Mouse (Mus musculus) left cerebral cortex, postnatal 25 days (tissue): ENCODE measurements around the gene Col23a1. TPM values are rescaled to one million over a fixed set of nuclear protein-coding genes. Genes with fewer than 3 reads are reported as not detected.

Source experiments
- DNase-seq, 2 experiments: peaks; one replicate each; pipeline ENCODE4 v3.0.0; 2022; ENCODE audit warnings: low spot score in 2 of 2, mixed read lengths in 1 of 2
- intact Hi-C: fragments of 180-260 bp; cut with DNase I; formaldehyde crosslinking; loops from one replicate; pipeline ENCODE4 v1.15.1; 2025
- total RNA-seq, 2 experiments: library from RNA; stranded (reverse); gene quantifications; 2 replicates each; pipeline ENCODE4 v1.2.3; 2021

The Col23a1 gene
- 10 to 100 TPM in 1 of 2 experiments, 1 to 10 TPM in 1; 8.8 to 10.9 TPM for total RNA-seq

DNA sequence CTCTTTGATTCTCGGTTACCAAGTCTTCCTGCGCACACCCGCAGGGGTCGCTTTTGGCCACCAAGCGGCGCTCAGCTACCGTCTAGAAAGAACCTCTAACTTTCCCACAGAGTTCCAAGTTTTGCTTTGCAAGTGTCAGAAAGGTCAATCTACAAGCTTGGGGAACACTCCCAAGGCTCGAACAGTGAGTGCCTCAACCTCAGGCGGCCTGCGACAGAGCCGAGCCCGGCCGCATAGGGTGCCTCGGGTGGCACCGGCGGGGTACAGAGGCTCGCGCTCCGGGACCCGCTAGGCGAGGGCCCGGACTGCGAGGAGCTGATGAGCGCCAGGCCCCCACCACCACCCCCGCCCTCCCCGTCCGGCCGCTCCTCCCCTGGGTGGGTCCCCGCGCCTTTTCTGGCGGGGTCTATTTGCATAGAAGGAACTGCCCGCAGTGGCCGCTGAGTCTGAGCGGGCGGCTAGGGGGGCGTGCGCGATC is at the start of gene Col23a1:
Gene Col23a1, plus strand, starts transcription at position 357 of the 478 bp plus-strand sequence.
- DNase-seq: peak; percentile 63 to 67
- intact Hi-C loops: loop anchor here (1.0 to 10.0 kb wide), 4 partner anchors 157 to 395 kb away; partner anchors contain the start of gene 0610009B22Rik

DNA sequence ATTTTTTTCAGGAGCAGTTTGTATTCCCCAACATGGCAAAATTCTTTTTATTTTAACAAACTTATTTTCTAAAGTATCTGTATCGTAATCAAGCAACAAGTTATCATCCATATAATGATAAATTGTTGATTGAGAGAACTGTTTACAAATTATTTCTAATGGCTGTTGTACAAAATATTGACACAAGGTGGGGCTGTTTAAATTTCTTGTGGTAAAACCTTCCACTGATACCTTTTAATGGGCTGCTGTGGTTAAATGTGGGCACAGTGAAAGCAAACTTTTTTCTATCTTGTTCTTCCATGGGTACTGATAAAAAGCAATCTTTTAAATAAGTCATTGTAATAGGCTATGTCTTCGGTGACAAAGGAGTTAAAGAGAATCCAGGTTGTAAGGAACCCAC is 46.8 kb upstream of the Col23a1 start:
- DNase-seq: no peak
- intact Hi-C loops: no loop called here

DNA sequence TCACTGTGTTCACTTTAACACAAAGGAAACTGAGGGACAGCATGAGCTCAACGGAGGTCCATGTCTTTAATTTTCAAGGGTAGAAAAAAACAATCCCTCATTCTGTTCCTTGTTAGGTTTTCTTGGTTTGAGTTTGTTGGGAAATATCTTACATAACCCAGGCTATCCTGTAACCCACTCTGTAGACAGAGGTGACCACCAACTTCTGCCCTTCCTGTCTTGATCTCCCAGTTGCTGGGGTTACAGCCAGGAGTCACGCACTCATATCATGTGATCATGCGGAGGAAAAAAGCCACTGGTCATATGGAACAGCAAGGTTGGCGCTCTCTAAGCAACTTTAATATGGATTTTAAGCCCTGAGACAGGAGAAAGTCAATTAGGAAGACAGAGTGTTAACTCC is 32.7 kb upstream of the Col23a1 start:
- no peak for DNase-seq
- intact Hi-C loops: no loop called here

DNA sequence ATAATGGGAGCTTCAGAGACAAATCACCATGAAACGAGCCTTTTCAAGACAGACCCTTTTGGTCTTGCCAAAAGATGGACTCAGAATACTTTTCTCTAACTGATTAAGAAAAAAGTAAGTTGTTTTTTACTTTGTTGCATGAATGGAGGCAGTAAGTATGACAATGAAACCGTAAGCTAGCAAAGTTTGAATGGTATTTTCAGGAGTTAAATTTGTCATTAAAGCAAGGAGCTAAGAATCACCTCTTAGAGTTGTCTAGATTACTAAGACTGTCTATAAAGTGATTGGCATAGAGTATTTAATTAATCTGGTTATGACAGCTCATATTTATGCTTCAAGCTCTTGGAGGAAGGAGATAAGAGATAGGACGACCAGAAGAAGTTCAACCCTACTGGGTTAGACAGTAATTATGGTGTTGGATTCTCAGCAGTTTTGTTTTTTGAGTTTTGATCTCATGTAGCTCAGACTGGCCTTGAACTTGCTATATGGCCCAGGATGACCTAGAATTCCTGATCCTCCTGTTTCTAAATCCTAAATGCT is 28.0 kb upstream of the Col23a1 start, which contains the start of gene Clk4:
Gene Clk4, plus strand, starts transcription at position 51 of the 540 bp plus-strand sequence.
- no peak for DNase-seq
- intact Hi-C loops: loop anchor here (2.0 to 5.0 kb wide), 2 partner anchors 35 to 204 kb away; partner anchors contain the start of gene Zfp354a

DNA sequence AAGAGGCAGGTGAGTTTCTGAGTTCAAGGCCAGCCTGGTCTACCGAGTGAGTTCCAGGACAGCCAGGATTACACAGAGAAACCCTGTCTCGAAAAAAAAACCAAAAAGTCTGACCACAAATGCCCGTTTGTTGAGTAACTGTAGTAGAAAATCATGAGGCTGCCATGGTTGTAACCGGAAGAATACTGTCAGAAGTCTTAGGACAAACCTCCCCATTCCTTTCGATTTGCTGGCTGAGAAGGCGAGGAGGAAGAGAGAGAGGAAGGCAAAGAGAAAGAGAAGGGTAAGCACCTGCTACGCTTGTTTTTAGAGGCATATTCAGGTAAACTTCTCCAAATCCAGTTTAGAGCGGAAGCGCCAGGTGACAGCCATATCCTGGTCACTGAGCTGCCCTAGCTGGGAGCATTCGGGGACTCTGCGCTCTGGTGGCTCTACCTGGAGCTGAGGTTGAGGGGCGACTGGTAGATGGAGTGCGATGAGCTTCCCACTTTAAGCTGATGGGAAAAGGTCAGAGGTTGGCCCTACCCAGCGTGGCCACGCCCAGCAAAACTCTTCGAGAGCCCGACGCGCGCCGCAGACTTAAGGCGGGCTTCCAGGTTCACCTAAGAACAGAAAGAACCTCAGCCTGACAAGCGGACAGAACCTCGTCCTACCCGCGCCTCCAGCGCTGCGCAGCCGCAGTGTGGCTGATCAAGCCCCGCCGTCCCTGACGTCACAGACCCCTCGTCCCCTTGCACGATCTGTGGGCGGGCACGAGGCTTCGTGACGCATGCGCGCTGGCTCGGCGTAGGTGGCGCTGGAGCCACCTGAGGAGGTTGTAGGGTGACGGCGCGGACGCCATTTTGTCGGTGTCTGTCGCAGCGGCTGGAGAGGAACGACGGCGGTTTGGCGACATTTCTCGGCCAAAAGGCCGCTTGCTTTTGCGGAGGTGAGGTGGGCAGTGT is 27.1 kb upstream of the Col23a1 start, which contains the start of gene BC049762:
Gene BC049762, minus strand, starts transcription at position 705 of the 944 bp plus-strand sequence.
- peak; percentile 99 for DNase-seq
- intact Hi-C loops: loop anchor here (2.0 to 5.0 kb wide), 2 partner anchors 36 to 205 kb away; partner anchors contain the start of gene Zfp354a

DNA sequence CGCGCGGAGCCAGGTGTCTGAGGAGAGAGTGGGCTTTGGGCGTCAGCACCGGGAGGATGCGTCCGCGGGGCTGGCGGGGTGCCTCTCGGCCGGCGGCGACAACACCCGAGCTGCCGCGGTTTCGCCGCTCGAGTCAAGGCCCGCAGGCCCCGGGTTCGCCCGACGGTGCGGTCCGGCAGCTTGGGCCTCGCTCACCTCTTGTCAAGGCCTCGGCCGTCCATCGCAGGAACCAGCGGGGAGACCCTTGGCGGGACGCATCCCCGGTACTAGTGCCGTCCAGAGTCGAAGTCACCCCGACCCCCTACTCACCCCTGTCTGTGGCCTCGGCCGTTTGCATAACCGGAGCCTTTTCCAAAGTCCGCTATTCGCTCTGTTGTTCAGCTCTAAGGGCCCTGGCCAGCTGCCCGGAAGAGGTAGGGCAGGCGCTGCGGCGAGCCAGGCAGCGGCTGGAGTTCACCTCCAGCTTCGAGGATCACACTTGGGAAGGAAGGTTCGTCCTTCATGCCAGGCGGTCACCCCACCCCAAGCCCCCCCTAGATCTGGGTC is 26.4 kb upstream of the Col23a1 start:
- intact Hi-C loops: loop anchor here (2.0 to 5.0 kb wide), 2 partner anchors 37 to 206 kb away; partner anchors contain the start of gene Zfp354a

DNA sequence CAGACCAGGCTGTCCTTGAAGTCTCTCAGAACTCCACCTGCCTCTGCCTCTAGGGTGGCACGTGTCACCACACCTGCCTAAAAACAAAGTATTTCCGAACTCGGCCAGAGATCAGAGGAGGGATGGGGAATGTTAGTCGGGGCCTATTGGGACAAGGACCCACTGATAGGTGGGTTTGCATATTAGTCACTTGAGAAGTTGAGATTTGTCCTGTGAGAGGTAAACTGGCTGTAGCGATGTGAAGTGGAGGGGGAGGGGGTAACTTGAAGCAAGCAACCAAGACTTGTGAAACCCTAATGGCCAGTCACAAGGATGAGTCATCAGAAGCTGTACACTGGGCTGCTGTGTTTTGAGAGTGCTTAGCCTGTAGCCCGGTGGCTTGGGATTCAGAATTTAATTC is 25.4 kb upstream of the Col23a1 start:
- intact Hi-C loops: loop anchor here (2.0 to 5.0 kb wide), 2 partner anchors 207 to 324 kb away; partner anchors contain the start of gene Zfp354a

More for the DNA sequence above, 26.4 kb upstream of the Col23a1 start:
- DNase-seq: peak in 1 of 2 experiments; percentile 59

DNA sequence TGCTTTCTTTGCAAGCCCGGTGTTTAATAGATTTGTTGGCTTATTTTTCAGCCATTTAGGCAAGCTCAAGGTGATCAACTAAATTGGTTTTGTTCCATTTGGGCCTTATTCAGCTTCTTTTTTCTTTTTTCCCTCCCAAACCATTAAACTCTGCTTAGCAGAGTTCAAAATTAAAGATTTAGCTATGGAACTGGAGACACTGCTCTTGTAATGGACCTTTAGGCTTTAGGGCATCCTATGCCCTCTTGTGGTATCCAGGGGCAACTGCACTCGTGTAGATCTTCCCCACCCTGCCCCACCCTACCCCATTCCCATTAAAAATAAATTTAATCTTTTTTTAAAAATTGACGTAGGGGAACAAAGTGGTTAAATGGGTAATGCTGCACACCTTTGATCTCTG is 24.4 kb upstream of the Col23a1 start:
- intact Hi-C loops: loop anchor here (2.0 kb wide), 1 partner anchor 325 kb away; no protein-coding TSS in a partner anchor
- no peak for DNase-seq

More for the DNA sequence above, 25.4 kb upstream of the Col23a1 start:
- DNase-seq: no peak

DNA sequence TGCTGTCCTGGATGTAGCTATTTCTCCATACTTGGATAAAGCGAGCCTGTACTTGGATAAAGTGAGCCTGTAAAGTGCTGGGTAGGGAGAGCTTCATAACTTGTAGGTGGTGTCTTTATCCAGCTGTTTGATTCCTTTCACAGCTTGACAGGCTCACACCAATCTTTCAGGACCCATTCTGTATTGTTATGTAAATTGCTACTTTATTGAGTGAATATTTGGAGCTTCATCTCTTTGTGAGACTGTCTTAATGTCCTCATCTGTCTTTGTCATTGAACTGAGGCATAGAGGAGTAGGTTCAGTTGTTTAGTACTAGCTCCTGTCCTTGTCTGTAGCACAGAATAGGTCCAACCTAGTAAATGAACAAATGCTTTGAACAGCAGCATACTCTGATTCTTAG is 15.3 kb upstream of the Col23a1 start:
- intact Hi-C loops: no loop called here
- no peak for DNase-seq

DNA sequence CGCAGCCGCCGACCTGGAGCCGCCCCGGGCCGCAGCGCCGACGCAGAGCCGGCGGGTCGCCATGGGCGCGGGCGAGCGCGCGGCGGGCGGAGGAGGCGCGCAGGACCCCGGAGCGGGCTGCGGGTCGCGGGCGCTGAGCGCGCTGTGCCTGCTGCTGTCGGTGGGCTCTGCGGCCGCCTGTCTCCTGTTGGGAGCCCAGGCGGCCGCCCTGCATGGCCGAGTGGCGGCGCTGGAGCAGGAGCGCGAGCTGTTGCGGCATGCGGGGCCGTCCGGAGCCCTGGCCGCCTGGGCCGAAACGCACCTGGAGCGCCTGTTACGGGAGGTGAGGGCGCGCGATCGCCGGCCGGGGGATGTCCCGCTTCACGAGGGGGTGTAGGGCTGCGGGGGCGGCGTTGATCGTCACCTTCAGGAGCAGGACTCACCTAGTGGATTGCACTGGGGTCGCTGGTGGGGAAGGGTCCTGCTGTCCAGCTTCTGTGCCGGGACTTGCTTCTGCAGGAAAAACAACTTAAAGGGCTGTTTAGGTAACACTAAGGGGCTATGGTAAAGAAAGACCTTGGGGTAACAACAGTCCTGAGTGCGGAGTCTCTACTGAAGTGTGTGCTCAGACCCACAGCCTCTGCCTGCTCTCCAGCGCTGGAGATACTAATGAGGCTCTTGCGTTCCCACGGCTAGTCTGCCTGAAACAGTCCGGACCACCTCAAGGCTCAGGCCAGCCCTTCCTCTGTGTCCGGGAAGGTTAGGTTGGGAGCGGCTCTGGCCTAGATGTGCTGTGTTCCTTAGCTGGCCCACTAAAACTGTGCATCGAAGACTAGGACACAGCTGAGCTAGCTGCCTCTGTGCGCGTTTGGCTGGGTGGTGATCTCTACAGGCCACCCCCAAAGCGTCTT is 591 bp downstream of the Col23a1 start:
- DNase-seq: peak in 1 of 2 experiments; percentile 21
- intact Hi-C loops: no loop called here

DNA sequence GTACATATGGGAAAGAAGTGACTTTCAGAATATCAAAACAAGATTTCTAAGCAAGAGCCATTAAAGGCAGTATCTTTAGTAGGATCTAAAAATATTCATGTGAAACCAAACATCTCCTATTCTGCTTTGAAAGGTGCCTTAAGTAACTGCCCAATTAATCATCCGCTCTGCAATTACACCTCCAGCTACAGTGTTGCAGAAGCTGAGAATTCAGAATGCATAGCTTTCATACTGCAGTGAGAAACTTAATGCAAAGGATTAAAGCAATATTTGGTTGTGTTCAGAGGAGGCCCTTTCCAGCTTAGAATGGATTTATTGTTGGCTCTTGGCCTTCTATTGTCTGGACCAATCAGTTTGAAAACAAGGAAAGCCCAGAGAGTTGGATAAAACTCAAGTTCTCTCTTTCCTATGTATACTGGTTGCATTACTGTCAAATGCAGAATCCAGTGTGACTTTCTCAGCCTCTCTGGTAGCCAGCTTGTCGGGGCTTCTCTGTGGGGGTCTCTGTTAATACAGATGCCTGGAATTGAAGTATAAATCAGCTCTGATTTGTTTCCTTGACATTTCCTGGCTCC is 4.3 kb downstream of the Col23a1 start:
- DNase-seq: no peak
- intact Hi-C loops: no loop called here

DNA sequence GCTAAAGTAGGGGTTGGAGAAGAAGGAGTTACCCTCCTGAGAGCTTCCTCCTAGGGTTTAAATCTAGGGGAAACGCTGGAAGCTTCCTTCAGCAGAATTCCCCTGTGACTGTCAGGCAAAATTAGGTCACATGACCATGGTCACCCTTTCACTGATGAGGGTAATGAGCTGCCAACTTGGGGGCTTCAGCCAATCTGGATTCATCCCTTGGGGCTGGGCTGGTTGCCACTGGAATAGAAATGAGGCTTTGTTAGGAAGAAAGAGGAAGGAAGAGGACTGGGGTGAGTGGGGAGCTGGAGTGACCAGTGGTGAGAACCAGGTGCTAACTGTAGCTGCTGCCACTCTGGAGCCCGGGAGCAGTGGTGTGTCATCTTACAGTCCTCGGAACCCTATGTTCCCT is 6.0 kb downstream of the Col23a1 start:
- intact Hi-C loops: no loop called here
- DNase-seq: no peak

DNA sequence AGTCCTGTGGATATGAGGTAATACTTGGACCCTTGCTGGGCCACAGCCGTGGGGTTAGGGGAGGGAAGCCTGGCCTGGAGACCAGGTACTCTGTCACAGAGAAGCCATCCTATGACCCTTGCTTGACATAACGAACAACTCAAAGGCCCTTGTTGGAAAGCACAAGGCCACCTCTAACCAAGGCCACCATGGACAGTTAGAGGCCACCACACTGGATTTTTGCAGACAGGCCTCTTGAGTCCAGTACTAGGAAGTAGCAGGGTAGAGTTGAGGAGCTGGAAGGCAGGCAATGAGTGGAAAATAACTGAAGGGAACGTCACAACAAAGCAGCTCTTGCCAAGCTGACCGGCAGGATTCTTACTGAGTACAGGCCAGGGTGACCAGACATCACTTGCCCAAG is 9.0 kb downstream of the Col23a1 start:
- DNase-seq: no peak
- intact Hi-C loops: no loop called here

DNA sequence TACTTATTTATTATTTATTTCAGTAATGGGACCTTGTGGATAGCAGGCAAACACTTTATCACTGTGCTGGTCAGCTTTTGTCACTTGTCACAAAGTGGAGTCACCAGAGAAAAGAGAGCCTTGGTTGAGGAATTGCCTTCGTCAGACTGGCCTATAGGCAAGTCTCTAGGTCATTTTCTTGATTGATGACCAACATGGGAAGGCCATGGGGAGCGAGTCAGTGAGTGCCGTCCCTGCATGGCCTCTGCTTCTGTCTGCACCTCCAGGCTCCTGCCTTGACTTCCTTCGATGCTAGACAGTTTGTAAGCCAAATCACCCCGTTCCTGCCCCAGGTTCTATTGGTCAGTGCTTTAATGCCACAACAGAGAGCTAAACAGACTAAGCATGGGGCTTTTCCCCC is 12.7 kb downstream of the Col23a1 start:
- DNase-seq: no peak
- intact Hi-C loops: no loop called here

DNA sequence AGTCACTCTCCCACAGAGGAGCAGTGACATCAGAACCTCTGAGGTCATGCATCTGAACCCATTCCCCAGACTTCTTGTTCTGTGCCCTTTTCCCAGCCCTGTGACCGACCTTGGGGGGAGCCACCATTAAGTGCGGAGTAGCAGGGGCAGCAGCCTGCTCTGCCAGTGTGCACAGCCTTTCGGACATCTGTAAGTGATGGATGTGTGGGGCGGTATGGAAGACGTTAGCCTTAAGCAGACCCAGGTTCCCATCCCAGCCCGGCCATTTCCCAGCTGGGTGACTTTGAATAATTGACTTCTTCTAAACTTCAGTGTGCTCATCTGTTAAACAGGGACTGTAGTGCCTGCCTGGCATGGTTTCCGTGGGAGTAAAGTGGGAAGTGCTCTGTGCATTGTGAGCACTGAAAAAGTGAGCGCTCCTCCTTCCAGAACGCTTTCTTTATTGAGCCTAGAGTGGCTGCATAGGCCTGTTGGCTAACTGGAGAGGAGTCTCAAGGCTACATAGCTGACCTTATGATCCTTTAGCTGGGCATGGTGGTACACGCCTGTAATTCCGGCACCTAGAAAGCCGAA is 14.3 kb downstream of the Col23a1 start:
- intact Hi-C loops: no loop called here
- DNase-seq: peak in 1 of 2 experiments; percentile 66

DNA sequence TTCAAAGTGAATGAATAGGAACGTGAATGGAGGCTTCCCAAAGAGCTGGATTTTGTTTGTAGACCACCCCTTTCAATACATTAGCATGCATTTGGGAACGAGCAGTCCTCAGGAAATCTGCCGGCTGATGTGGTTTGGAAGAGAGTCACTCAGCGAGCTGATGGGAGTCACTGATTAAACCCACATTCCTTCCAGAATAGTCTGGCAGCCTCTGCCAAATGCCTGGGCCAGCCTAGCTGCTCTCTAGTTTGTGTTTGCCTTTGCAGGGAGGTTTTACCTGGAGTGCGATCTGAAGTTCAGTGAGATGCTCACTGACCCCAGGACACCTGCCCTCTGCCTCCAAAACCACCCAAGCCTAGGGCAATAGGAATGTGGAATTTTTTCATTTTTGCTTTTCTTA is 18.6 kb downstream of the Col23a1 start:
- intact Hi-C loops: no loop called here
- DNase-seq: no peak

DNA sequence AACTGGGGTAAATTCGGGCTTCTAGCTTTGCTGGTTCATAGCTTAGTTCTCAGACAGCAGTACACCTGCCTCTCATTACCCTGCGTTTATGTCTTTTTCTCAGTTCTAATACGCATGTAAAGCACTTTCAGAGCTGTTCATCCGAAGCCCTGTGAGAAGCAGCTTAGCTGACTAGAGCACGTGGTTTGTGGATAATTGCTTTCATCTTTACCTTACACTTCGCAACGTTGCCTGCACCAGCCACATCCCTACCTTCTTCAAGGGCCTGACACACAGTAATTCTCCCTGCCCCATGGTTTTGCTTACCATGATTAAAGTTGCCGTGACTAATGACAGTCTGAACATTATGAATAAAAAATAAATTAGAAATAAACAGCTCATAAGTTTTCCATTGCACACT is 22.1 kb downstream of the Col23a1 start:
- intact Hi-C loops: no loop called here
- no peak for DNase-seq
